Mouse (Mus musculus) ovary, adult 18-20 months (tissue): Measurements from ENCODE around the gene Pabpc4.
A peak's percentile ranks its signal among the peaks of the same experiment; 100 is the strongest.
"Not testable (repeated sequence)": the region's sequence is repeated elsewhere in the genome, so short reads cannot be mapped to it uniquely, and the experiment has no call there.

ENCODE experiments used
- DNase-seq: peaks from one replicate; pipeline ENCODE4 v3.0.0; 2022; ENCODE audit warnings: low spot score, mixed read lengths

The Pabpc4 gene

GRCm38 (mm10) chr4:123247147-123247880 is 14.8 kb upstream of the Pabpc4 start:
- DNase-seq, result peak; percentile 67

- DNase-seq, result peak; percentile 73
These were observed 13.1 kb upstream of the Pabpc4 start for GRCm38 (mm10) chr4:123248971-123249567.

DNA sequence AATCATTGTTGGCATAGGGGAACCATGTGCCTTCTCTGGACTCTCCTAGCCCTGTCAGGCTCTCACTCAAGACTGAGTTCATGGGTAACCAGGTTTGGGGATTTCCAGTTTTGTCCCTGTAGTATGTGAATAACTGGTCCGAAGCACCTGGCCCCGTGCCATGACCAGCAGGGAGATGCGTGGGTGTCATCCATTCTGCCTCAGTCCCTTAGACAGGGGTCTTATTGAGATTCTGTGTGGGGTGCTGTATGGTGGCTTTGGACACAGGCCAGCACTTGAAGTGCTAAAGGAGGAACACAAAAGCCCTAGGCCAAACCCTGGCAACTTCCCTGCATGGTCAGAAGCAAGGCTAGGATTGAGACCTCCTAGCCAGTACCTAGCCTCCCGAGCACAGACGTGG is 9.9 kb upstream of the Pabpc4 start:
- DNase-seq, result no peak

DNA sequence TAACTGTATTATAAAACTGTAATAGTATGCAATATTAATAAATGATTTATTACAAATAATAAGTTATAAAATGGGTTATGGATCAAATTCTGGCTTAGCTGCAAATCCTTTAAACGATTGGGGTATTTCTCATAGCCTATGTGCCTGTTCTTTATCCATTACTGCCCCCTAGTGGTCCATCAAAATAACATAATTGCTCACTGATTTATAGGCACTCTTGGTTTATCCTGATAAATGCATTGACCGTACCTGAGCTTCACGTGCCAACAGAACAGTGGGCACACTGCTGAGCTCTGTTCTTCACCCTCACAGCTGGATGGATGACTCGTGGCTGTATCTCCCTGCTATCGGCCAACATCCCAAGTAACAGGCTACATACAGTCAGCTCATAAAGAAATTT is 7.5 kb upstream of the Pabpc4 start:
- DNase-seq, result no peak

DNA sequence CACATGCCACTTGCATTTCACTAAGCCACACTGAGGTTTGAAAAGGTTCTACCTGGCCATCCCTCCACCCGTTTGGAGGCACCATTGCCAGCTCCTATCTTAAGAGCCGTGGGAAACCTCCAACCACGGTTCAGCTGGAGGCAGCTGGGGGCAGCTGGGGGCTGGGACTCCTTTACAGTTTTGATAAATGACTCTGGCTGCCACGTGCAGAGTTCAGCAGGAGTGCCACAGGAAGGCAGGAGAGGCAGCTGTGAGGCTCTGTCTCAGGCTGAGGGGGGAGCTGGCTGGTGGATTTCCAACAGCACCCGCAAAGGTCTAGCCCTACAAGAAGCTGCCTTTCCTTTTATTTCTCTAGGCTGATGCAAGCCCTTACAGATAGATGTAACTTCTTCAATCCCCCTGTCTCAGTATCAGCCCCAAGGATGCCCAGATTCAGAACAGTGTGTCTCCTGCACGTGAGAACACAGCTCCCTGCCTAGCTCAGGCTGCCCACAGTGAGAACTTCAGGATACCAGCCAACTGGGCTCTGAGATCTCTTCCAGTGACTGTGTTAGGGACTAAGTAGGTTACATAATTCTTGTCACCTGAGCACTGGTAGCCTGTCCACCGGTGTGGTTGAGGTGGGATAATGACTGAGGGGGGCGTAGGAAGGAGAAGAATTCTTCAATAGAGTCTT is 1.9 kb upstream of the Pabpc4 start:
- no peak for DNase-seq

- no peak for DNase-seq
These were observed 8.9 kb downstream of the Pabpc4 start for GRCm38 (mm10) chr4:123271063-123271462.

DNA sequence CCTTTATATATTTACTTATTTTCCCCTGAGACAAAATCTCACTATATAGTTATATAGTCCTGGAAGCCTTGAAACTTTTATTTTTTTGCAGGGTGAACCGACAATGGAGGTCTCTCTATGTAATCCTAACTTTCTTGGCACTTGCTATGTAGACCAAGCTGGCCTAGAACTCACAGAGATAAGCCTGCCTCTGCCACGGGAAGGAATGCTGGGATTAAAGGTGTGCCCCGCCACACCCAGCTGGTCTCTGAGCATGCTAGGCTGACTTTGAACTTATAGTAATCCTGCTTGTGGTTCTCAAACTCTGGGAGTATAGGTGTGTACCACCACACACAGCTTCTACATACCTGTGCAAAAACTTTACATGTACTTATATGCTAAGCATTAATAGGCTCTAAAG is 18.0 kb downstream of the Pabpc4 start:
- no peak for DNase-seq

DNA sequence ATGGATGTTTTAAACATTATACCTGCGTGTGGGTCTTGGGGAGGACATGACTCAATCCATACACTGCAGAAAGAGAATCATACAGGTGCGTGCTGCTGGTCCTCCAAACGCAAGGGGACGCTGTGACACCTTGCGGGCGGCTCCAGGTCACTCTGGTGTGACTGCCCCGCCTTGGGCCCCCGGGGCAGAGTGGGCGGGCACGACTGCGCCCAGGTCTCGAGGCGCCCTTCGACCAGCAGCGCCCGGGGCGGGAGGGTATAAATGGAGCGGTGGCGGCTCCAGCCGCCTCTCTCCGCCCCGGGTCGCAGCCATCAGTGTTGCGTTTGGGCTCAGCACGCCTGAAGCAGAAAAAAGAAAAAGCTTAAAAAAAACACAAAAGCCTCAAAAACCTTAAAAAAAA is 20.3 kb downstream of the Pabpc4 start:
- peak; percentile 87 for DNase-seq

DNA sequence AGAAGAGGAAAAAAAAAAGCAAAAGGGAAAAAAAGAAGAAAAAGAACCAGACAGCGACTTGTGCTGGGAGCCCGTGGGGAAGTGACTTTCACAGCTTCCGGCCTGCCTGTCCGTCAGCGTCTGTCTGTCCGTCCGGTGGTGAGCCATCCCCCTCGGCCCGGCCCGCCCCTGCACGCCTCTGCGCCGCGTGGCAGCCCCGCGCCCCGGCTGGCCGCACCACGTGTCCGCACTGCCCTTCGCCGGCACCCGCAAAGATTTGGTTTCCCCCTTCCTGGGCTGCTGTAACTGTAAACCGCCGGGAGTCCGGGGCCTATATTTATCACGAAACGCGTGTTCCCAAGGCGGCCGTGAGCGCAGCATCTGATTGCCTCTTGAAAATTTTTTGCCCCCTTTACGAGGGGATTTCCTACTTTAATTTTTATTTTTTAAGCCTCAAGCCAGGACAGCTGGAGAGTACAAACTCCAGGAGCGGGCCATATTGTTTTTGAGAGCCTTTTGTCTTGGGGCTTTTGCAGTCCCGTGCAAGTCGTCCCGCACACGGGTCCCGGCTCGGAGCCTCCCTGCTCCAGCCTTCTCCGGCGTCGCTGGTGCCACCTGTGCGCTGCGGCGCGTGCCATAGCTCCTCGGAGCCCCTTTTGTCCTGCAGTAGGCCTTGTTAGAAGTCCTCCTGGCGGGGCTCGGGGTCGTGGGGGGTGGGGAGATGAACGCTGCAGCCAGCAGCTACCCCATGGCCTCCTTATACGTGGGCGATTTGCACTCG is 20.9 kb downstream of the Pabpc4 start:
- DNase-seq, result not testable (repeated sequence)

- not testable (repeated sequence) for DNase-seq
These were observed 21.5 kb downstream of the Pabpc4 start for GRCm38 (mm10) chr4:123283675-123284064.

- DNase-seq, result no peak
These were observed 22.8 kb downstream of the Pabpc4 start for GRCm38 (mm10) chr4:123284731-123285624.

DNA sequence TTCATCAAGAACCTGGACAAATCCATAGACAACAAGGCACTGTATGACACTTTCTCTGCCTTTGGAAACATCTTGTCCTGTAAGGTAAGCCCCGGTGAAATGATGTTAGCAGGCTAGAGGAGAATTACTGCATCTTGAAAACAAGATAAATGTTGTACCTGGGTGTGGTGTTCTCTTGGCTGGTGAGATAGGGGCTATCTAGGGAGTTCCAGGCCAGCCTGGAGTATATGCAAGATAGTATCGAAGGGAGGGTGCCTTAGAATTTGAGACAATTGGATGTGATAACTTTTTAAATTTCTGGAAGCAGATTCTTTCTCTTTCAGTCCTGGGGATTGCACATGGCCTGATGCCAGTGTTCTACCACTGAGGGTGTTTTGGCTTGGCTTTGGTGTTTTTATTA is 24.6 kb downstream of the Pabpc4 start:
- no peak for DNase-seq

- DNase-seq, result no peak
These were observed 26.9 kb downstream of the Pabpc4 start for GRCm38 (mm10) chr4:123289038-123289437.

GRCm38 (mm10) chr4:123292390-123292789 is 30.2 kb downstream of the Pabpc4 start:
- no peak for DNase-seq

DNA sequence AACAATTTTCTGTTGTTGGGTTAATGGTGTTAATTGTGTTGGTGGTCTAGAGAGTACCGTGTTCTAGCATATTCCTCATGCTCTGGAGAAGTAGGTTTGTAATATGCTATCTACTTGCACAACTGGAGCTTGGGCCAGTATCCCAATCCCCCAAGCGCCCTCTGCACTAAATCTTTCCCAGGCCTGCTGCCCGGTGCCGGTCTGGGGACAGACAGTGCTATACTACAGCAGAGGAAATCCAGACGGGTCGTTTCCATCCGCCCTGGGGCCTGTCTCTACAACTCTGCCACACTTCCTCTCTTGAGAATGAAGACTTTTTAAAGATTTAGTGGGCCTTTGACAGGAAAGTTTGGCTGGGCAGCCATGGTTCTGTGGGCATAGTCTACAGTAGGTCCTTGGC is 30.8 kb downstream of the Pabpc4 start:
- no peak for DNase-seq

DNA sequence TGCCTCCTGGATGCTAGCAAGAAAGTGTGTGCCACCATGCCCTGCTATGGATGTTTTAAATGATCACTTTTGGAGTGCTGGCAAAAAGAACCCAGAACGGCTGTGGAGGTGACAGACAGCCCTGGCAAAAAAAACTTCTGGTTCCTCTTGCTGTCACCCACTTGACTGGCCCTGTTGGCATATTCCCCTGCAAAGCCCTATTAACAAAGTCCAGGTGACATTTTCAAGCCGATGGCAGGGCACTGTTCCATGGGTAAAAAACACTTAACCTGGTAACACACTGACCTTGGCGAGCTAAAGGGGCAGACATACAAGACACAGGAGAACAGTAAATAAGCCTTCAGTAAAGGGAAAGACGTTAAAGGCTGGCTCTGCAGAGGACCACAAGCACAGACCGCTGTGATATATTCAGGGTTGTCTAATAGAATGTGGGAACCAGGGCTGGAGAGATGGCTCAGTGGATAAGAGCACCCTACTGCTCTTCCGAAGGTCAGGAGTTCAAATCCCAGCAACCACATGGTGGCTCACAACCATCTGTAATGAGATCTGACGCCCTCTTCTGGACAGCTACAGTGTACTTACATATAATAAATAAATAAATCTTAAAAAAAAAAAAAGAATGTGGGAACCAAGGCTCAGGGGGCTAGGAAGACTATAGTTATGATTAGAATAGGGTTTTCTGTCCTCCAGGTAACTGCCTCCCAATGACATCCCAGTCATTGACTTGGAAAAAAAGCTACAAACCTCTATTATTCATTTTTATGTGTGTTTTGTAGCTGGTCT is 31.7 kb downstream of the Pabpc4 start:
- no peak for DNase-seq

DNA sequence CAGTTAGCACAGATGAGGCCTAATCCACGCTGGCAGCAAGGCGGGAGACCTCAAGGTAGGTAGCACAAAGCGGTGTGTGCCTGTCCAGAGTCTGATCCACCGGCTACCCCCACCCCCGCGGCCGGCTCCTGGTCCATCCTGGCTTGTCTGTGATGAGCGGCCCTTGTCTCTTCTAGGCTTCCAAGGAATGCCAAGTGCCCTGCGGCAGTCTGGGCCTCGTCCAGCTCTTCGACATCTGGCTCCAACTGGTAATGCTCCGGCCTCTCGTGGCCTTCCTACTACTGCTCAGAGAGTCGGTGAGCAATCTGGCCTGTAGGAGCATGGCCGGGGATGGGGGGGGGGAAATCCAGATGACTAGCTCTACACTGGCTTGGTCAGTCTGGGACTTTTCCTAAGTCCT is 32.9 kb downstream of the Pabpc4 start:
- DNase-seq, result not testable (repeated sequence)

- no peak for DNase-seq
These were observed 33.5 kb downstream of the Pabpc4 start for GRCm38 (mm10) chr4:123295516-123296147.

GRCm38 (mm10) chr4:123296148-123296534 is 34.0 kb downstream of the Pabpc4 start:
- DNase-seq, result no peak
